Mouse (Mus musculus): ENCODE results near the gene Olfr1310. TPM values are rescaled to one million over a fixed set of nuclear protein-coding genes. Genes with fewer than 3 reads are reported as not detected.

The Olfr1310 gene
- polyA plus RNA-seq (2012; rRNA removed): not detected in 2 replicates

DNA sequence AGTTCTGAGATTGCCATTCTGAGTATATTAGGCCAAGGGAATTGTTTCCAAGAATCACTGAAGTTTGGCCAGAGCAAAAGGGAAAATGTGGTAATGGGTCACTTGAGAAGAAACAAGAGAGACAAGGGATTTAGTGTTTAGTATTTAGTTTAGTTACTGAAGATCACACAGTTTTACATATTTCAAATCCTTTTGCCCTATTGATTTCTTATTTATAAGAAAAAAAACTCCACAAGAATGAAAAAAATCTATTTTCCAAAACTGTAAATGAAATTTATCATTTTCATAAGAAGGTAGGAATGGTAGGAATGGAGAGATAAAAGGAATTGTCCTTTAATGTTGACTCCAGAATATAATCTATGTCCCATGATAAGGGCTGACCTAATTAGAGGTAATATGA is at the start of gene Olfr1310:
Gene Olfr1310, minus strand, starts transcription at position 101 of the 400 bp plus-strand sequence.

DNA sequence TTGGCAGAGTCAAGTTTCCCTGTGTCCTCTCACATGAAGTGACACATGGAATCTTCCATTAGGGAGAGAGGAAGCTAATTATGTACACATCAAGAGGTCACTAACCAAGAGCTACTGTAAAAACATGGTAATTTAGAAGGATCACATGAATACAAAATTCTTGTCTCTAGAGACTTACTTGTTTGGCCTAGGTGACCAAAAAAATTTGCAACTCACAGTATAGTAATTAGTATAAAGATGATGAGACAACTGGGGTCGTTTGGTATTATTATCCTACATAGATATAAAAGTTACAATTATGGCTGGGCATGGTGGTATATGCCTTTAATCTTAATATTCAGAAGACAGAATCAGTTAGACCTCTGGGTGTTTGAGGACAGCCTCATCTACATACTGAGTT is 37.6 kb upstream of the Olfr1310 start, which contains the start of gene Olfr1312:
Gene Olfr1312, minus strand, starts transcription at position 101 of the 400 bp plus-strand sequence.

DNA sequence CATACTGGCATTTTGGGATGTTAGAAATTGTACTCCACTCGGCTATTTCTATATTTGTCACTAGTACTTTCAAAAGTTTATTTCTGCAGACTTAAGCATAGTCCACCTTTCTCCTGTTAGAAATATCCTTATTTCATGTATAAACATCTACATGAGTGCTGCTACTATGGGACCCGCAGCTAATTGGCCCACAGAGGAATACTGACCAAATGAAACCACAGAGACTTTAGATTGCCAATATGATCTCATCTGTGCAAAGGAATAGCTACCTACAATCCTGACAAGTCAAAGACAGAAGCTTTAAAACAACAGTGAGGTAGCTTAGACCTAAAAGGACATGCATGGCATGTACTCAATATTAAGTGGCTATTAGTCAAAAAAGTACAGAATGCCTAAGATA is 11.8 kb upstream of the Olfr1310 start, which contains the start of gene Olfr1311:
Gene Olfr1311, minus strand, starts transcription at position 101 of the 400 bp plus-strand sequence.

GRCm38 (mm10) chr2:111990181-111990580 is 22.3 kb downstream of the Olfr1310 start, which contains the start of gene Olfr1309:
Gene Olfr1309, minus strand, starts transcription at chr2:111990281.

GRCm38 (mm10) chr2:111964844-111965243 is 47.7 kb downstream of the Olfr1310 start, which contains the start of gene Olfr1308:
Gene Olfr1308, minus strand, starts transcription at chr2:111964944.

Other genes with a start within 250 kb of the Olfr1310 start
- gene Olfr1302, start 235.3 kb downstream of the Olfr1310 start, polyA plus RNA-seq (2012; rRNA removed): not detected in 2 replicates
- not detected in 2 replicates for gene Olfr1303, start 192.4 kb downstream of the Olfr1310 start, polyA plus RNA-seq (2012; rRNA removed)
- not detected in 2 replicates for gene Olfr1305, start 135.6 kb downstream of the Olfr1310 start, polyA plus RNA-seq (2012; rRNA removed)
- not detected in 2 replicates for gene Olfr1306, start 96.4 kb downstream of the Olfr1310 start, polyA plus RNA-seq (2012; rRNA removed)
- gene Olfr1307, start 63.3 kb downstream of the Olfr1310 start, polyA plus RNA-seq (2012; rRNA removed): not detected in 2 replicates
- gene Olfr1308, start 47.8 kb downstream of the Olfr1310 start, polyA plus RNA-seq (2012; rRNA removed): not detected in 2 replicates
- gene Olfr1309, start 22.4 kb downstream of the Olfr1310 start, polyA plus RNA-seq (2012; rRNA removed): not detected in 2 replicates
- not detected in 2 replicates for gene Olfr1311, start 11.7 kb upstream of the Olfr1310 start, polyA plus RNA-seq (2012; rRNA removed)
- not detected in 2 replicates for gene Olfr1312, start 37.5 kb upstream of the Olfr1310 start, polyA plus RNA-seq (2012; rRNA removed)
- not detected in 2 replicates for gene Olfr1313, start 65.1 kb upstream of the Olfr1310 start, polyA plus RNA-seq (2012; rRNA removed)
- not detected in 2 replicates for gene Olfr1314, start 84.1 kb upstream of the Olfr1310 start, polyA plus RNA-seq (2012; rRNA removed)
- not detected in 2 replicates for gene Olfr1315-ps1, start 102.7 kb upstream of the Olfr1310 start, polyA plus RNA-seq (2012; rRNA removed)
- not detected in 2 replicates for gene Olfr1316, start 122.3 kb upstream of the Olfr1310 start, polyA plus RNA-seq (2012; rRNA removed)
- not detected in 2 replicates for gene Olfr1317, start 127.6 kb upstream of the Olfr1310 start, polyA plus RNA-seq (2012; rRNA removed)
- gene Olfr1318, start 141.5 kb upstream of the Olfr1310 start, polyA plus RNA-seq (2012; rRNA removed): not detected in 2 replicates
- gene Lpcat4, start 226.8 kb upstream of the Olfr1310 start, polyA plus RNA-seq (2012; rRNA removed): 68.9 and 103 TPM in 2 replicates
- not detected in 2 replicates for gene Nutm1, start 246.6 kb upstream of the Olfr1310 start, polyA plus RNA-seq (2012; rRNA removed)
- 29.9 and 30.3 TPM in 2 replicates for gene Nop10, start 249.2 kb upstream of the Olfr1310 start, polyA plus RNA-seq (2012; rRNA removed)

Measured in colon, adult 2 months (tissue).